Mouse (Mus musculus): ENCODE results near the gene Mpp3.

Mpp3 gene

DNA sequence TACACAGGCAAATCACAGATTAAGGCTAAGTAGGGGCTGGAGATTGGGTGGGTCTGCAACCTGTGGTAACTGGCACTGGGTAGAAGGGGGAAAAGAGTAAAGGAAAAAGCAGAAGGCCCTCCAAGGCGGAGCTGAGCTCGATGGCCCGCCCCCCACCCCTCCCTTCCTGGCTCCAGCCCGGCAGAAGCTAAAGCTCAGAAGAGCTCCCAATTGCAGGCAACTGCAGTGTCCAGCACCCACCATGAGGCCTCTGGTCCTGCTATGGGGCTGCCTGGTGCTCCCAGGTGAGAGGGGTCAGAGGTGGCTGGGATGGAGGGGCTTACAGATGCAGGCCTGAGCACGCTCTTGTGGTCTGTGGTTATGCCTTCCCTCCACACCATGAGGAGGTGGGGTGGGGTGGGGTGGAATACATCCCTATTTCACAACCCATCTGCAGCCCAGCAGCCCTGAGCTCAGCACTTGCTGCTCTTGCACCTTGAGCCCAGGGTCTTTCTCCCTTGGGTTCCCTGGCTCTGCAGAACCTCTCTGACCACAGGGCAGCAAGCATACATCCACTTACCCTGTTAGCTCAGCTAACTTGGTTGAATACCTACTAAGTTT is 13.2 kb upstream of the Mpp3 start, which contains the start of gene Cd300lg:
Gene Cd300lg, plus strand, starts transcription at position 160 of the 600 bp plus-strand sequence.
- in situ Hi-C loops (cut with MboI; ENCODE audit: low pct_unique_long_range_greater_than_20kb in 1 of 2, low sequenced_read_pairs in 2 of 2, unreplicated experiment in 1 of 2) = no loop called here

GRCm38 (mm10) chr11:102040646-102041045 is 12.4 kb upstream of the Mpp3 start:
- in situ Hi-C loops (cut with MboI; ENCODE audit: low pct_unique_long_range_greater_than_20kb in 1 of 2, low sequenced_read_pairs in 2 of 2, unreplicated experiment in 1 of 2) = no loop called here

GRCm38 (mm10) chr11:102040138-102040524 is 11.9 kb upstream of the Mpp3 start:
- in situ Hi-C loops (cut with MboI; ENCODE audit: low pct_unique_long_range_greater_than_20kb in 1 of 2, low sequenced_read_pairs in 2 of 2, unreplicated experiment in 1 of 2) = no loop called here

- in situ Hi-C loops (cut with MboI; ENCODE audit: low pct_unique_long_range_greater_than_20kb in 1 of 2, low sequenced_read_pairs in 2 of 2, unreplicated experiment in 1 of 2) = no loop called here
These were observed 11.4 kb upstream of the Mpp3 start for GRCm38 (mm10) chr11:102039487-102040137.

GRCm38 (mm10) chr11:102037789-102038188 is 9.5 kb upstream of the Mpp3 start:
- in situ Hi-C loops (cut with MboI; ENCODE audit: low pct_unique_long_range_greater_than_20kb in 1 of 2, low sequenced_read_pairs in 2 of 2, unreplicated experiment in 1 of 2) = no loop called here

GRCm38 (mm10) chr11:102036336-102036735 is 8.1 kb upstream of the Mpp3 start:
- in situ Hi-C loops (cut with MboI; ENCODE audit: low pct_unique_long_range_greater_than_20kb in 1 of 2, low sequenced_read_pairs in 2 of 2, unreplicated experiment in 1 of 2) = no loop called here

- in situ Hi-C loops (cut with MboI; ENCODE audit: low pct_unique_long_range_greater_than_20kb in 1 of 2, low sequenced_read_pairs in 2 of 2, unreplicated experiment in 1 of 2) = no loop called here
These were observed 7.2 kb upstream of the Mpp3 start for GRCm38 (mm10) chr11:102035456-102035960.

GRCm38 (mm10) chr11:102034887-102035286 is 6.6 kb upstream of the Mpp3 start:
- in situ Hi-C loops (cut with MboI; ENCODE audit: low pct_unique_long_range_greater_than_20kb in 1 of 2, low sequenced_read_pairs in 2 of 2, unreplicated experiment in 1 of 2) = loop anchor here in 1 of 2 experiments (5.0 kb wide), 1 partner anchor 38 kb away; no protein-coding TSS in a partner anchor

- in situ Hi-C loops (cut with MboI; ENCODE audit: low pct_unique_long_range_greater_than_20kb in 1 of 2, low sequenced_read_pairs in 2 of 2, unreplicated experiment in 1 of 2) = loop anchor here in 1 of 2 experiments (5.0 kb wide), 1 partner anchor 36 kb away; no protein-coding TSS in a partner anchor
These were observed 4.9 kb upstream of the Mpp3 start for GRCm38 (mm10) chr11:102033055-102033591.

DNA sequence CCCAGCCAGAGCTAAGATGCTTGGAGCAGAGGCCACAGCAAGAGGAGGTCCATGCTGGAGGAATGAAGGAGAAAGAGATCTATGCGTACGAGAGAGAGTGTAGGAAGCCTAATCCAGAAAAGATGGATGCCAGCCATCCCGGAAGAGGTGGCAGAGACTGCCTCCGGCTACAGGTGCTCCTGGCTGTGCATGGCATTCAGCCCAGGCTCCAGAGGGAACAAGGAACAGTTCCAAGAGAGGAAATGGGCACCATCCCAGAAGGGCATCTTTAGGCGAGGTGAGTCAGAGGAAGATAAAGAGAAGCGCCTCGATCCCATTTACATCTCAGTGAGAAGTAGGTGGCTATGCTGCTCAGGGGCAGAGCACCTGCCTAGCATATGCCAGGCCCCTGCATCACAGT is 2.9 kb upstream of the Mpp3 start:
- in situ Hi-C loops (cut with MboI; ENCODE audit: low pct_unique_long_range_greater_than_20kb in 1 of 2, low sequenced_read_pairs in 2 of 2, unreplicated experiment in 1 of 2) = loop anchor here in 1 of 2 experiments (5.0 kb wide), 1 partner anchor 34 kb away; no protein-coding TSS in a partner anchor

GRCm38 (mm10) chr11:102029966-102030365 is 1.7 kb upstream of the Mpp3 start:
- in situ Hi-C loops (cut with MboI; ENCODE audit: low pct_unique_long_range_greater_than_20kb in 1 of 2, low sequenced_read_pairs in 2 of 2, unreplicated experiment in 1 of 2) = loop anchor here in 1 of 2 experiments (5.0 kb wide), 1 partner anchor 33 kb away; no protein-coding TSS in a partner anchor

DNA sequence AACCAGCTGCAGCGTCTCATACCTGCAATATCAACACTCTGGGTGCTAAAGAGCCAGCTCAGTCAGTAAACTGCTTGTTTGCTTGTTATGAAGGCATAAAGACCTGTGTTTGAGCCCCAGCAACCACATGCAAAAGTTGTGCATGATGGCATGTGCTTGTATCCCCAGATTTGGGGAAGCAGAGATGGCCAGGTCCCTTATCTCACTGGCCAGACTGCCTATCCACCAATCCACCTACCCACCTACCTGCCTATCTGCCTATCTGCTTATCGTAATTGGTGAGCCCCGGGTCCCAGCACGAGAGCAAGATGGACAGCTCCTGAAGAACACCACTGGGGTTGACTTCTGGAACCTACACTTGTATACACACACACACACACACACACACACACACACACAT is 1.0 kb upstream of the Mpp3 start:
- in situ Hi-C loops (cut with MboI; ENCODE audit: low pct_unique_long_range_greater_than_20kb in 1 of 2, low sequenced_read_pairs in 2 of 2, unreplicated experiment in 1 of 2) = no loop called here

GRCm38 (mm10) chr11:102027361-102028017 is 772 bp downstream of the Mpp3 start:
- in situ Hi-C loops (cut with MboI; ENCODE audit: low pct_unique_long_range_greater_than_20kb in 1 of 2, low sequenced_read_pairs in 2 of 2, unreplicated experiment in 1 of 2) = no loop called here

- in situ Hi-C loops (cut with MboI; ENCODE audit: low pct_unique_long_range_greater_than_20kb in 1 of 2, low sequenced_read_pairs in 2 of 2, unreplicated experiment in 1 of 2) = no loop called here
These were observed 1.4 kb downstream of the Mpp3 start for GRCm38 (mm10) chr11:102026694-102027360.

GRCm38 (mm10) chr11:102025991-102026660 is 2.1 kb downstream of the Mpp3 start:
- in situ Hi-C loops (cut with MboI; ENCODE audit: low pct_unique_long_range_greater_than_20kb in 1 of 2, low sequenced_read_pairs in 2 of 2, unreplicated experiment in 1 of 2) = no loop called here

DNA sequence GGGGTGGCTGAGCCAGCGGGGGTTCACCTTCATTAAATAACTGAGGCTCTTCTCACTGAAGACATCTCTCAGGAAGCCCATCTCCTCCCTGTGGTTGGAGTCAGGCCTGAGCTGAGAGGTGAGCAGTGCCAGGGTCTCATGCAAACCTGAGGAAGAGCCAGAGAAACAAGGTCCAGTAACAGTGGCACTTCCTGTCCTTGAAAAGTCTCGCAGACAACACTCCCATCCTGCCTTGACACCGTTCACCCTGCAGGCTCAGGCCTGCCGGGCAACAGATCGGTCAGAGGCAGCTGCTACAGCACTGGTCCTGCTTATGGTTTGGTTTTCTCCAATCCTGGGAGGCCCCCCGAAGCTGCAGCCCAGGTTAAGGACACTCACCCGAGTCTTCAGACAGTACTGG is 2.9 kb downstream of the Mpp3 start:
- in situ Hi-C loops (cut with MboI; ENCODE audit: low pct_unique_long_range_greater_than_20kb in 1 of 2, low sequenced_read_pairs in 2 of 2, unreplicated experiment in 1 of 2) = no loop called here

DNA sequence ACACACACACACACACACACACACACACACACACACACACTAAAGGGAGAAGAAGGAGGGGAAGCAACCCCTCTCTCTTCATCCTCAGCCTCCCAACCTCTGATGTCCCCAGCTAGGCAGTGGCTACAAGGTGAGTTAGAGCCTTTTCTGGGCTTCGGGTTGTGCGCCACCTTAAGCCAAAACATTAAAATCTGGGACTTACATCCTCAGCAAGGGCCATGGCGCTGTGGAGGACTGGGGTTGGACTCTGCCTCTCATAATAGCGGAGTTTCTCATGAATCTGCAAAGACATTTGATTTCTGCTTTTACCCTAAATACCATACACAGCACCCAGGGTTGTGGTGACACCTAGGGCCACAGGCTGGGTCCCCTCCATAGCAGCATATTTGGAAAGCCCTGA is 3.4 kb downstream of the Mpp3 start:
- in situ Hi-C loops (cut with MboI; ENCODE audit: low pct_unique_long_range_greater_than_20kb in 1 of 2, low sequenced_read_pairs in 2 of 2, unreplicated experiment in 1 of 2) = no loop called here

Measured in mouse embryonic stem cell (cell line).